Mouse (Mus musculus) right cerebral cortex, postnatal 4 days (tissue): ENCODE results near the gene Myh3.

Experiments used
- DNase-seq: peaks from one replicate; pipeline ENCODE4 v3.0.0-alpha.2; 2022

Myh3 gene

DNA sequence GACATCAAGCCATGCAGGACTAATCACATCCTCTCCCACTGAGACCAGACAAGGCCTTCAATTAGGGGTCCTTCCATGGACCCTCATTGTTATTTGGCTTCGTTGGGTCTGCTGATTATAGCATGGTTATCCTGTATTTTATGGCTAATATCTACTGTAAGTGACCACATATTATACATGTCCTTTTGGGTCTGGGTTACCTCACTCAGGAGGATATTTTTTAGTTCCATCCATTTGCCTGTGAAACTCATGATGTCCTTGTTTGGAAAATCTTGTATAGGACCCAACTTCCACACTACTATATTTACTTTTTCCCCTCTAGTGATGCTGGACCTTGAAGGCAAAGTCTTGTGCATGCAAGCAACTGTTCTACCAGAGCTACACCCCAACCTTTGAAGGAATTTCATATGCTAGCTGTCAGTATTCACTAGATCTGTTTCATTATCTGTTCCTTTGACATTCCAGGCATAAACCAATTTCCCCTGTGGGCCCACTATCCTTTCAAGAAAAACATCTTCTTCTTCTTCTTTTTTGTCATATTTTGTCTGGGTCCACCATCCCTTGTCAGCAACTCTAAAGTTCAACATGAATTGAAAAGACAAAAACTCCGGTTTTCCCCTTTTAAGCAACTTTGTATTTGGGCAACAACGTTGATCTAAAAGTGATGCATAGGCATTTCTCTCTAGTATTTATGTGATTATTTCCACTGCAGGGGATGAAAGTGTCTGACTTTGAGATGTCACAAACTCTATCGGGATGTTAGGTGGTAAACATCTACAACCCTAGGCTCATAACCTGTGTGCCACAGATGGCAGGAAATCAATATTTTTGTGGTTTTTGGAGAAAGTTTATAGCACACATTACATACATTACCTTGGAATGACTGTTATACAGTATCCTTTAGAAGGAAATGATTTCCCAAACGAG lies 67.6 kb downstream of the Myh3 start:
- no peak for DNase-seq

DNA sequence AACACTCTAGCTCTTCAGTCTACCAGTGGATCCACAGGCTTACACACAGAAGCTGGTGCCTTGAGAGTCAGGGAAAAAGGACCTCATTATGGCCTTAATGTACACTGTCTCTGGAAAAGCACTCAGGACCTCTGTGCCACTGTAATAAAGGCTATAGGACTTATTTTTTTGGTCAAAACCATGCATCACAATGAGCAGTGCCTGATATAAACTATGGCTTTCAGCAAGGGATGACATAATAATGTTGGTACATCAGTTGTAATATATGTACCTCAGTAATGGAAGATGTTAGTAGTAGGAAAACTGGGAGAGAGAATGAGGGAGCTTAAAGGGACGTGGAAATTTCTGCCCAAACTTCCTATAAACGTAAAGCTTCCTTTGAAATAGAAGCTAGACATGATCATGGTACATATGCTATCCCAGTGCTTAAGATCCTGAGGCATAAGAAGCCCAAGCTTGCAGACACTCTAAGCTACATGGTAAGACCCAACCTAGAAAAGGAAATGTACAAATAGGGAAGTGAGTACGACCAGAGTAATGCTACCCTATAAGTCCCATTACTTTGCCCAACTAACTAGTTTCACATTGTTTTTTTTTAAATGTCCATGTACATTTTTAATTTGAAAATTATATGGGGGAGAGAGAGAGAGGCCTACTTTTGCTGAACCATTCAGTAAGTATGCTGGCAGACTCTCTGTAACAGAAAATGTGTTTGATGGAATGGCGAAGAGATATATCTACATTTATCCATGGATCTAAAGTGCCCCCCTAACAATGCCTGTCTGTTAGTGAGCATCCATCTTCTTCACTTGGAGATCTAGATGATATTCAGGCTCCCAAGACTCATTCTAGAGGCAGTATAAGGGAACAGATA lies 68.5 kb downstream of the Myh3 start:
- DNase-seq = no peak

DNA sequence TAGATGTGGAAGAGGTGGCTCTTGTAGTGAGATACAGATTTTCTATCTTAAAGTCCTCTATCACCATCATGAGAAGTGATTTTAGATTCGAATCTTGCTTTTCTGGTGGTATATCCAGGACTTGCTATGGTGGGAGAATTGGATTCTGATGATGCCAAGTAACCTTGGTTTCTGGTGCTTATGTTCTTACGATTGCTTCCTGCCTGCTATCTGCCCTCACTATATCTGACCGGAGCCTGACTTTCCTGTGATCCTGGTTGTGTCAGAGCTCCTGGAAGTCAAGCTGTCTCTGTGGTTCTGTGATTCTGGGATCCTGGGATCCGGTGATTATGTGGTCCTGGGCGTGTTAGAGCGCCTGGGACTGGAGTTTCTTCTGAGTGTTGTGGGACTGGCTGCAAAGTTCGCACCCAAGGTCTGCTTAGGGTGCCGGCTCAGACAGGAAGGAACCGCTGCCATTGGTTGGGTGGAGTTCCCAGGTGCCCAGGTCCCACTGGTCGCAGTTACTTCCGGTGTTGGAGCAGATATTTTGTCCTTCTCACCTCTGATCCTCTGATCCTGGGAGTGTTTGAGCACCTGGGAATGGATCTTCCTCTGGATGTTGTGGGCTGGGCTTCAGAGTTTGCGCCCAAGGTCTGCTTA lies 69.3 kb downstream of the Myh3 start:
- no peak for DNase-seq

DNA sequence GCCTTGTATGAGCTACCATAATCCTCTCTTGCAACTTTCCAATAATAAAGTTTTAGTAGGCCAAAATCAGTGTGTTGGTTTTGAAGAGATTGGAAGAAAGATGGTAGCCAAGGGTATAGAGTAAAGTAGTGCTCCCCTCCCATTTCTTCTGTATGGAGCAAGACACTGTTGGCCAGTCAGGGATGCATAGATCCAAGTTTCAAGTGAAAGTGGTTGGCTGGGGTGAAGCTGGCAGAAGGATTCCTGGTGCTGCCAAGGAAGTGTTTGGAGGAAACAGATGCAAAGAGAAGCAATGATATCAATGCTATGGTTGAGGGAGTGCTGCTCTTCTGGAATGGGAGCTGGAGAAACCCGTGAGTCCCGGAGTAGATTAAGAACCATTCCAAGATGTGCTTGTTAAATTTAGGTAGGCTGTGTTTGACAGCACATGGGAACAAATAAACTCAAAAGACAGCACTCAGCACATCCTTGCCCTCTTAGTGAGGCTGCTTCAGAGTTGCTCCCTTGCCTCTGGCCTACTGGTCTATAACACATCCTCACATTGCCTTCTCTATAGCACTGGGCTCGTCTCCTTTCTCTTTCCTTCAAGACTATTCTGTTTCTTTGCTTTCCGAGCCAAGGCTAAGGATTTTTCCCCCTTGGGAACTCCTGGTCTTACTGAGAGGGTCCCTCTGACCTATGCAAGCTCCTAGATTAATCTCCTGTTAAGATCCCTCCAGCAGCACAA lies 70.3 kb downstream of the Myh3 start:
- DNase-seq = no peak

DNA sequence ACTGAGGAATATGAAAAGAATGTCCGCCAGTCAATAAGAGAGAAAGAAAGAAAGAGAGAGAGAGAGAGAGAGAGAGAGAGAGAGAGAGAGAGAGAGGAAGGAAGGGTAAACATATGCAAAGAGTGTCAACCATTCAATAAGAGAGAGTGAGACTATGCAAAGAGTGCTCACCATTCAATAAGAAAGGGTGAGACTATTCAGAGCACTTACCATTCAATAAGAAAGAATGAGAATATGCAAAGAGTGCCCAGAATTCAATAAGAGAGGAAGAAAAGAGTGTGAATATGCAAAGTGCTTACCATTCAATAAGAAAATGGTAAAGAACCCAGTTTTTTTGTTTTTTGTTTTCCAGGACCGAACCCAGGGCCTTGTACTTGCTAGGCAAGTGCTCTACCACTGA lies 72.1 kb downstream of the Myh3 start:
- no peak for DNase-seq

DNA sequence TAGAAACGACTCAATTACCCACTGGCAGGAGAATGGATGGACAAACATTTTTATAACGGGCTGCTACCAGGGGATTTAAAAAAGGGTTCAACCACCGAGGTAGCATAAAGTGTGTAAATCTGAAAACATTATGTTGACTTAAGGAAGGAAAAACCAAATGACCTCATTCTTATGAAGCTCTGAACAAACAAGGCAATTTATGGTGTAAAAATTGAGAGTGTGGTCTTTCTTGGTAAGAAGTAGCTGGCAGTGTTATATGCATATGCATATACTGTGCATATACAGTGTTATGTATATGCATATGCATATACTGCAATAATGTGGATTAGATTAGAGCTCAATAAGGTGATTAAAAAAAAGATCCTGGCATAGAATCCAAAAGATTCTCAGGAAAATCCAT lies 73.1 kb downstream of the Myh3 start:
- no peak for DNase-seq
